Comparison of ENCODE assay signal across 8 mouse cellular contexts in genomic region chr6:146887958-146888659, GRCm38 (mm10). TPM values are rescaled to one million over a fixed set of nuclear protein-coding genes. Genes with fewer than 3 reads are reported as not detected.
DNase-seq lines count a peak whose midpoint lies in the region; ATAC-seq lines count a peak whose summit lies in the region.

Gene Ppfibp1, plus strand, starts transcription at chr6:146888487.

- H3K9me3 ChIP-seq in hindbrain, embryonic 10.5 days = no peaks in the 10 kb centered on the region
- no peaks in the 10 kb centered on the region for H3K9me3 ChIP-seq in lung, embryonic 16.5 days (ENCODE audit: control insufficient read depth, low read length)

- peak within 1 kb of the TSS; percentile 82 for H3K4me3 ChIP-seq in hindbrain, embryonic 10.5 days
- peak within 1 kb of the TSS; percentile 87 for H3K4me3 ChIP-seq in lung, embryonic 16.5 days (ENCODE audit: low read length)

- H3K4me2 ChIP-seq in lung, embryonic 16.5 days (ENCODE audit: low read depth, low read length) = peak within 1 kb of the TSS; percentile 87

- peak within 1 kb of the TSS; percentile 93 for H3K27ac ChIP-seq in hindbrain, embryonic 10.5 days
- peak within 1 kb of the TSS; percentile 83 for H3K27ac ChIP-seq in lung, embryonic 16.5 days (ENCODE audit: low read length)

- peaks cover 70% of the 10 kb centered on the region for H3K4me1 ChIP-seq in hindbrain, embryonic 10.5 days (replicated peaks)
- peaks cover 22% of the 10 kb centered on the region for H3K4me1 ChIP-seq in lung, embryonic 16.5 days (replicated peaks; ENCODE audit: control insufficient read depth, insufficient read depth, low read length)

- H3K27me3 ChIP-seq in hindbrain, embryonic 10.5 days (ENCODE audit: insufficient read depth, poor library complexity, severe bottlenecking) = peaks cover 5% of the 10 kb centered on the region; the same call in 1 of the 2 replicates
- H3K27me3 ChIP-seq in lung, embryonic 16.5 days (ENCODE audit: control insufficient read depth, insufficient read depth, low read depth, low read length) = no peaks in the 10 kb centered on the region

- peak; percentile 98 for DNase-seq in NIH3T3 (ENCODE audit: low read depth)
- DNase-seq in cerebellum, adult 9-11 months = peak; percentile 86
- peak; percentile 69 to 94 for DNase-seq in frontal cortex, adult 2 months (ENCODE audit: extremely low spot score in 1 of 2, low spot score in 1 of 2)
- DNase-seq in hindbrain, embryonic 10.5 days (ENCODE audit: low spot score) = peak; percentile 91
- peak; percentile 92 for DNase-seq in layer of hippocampus, adult 9-11 months
- DNase-seq in ovary, adult 18-20 months (ENCODE audit: low spot score) = peak; percentile 93
- peak; percentile 90 for DNase-seq in thymus, postnatal 0 days (ENCODE audit: low spot score)

- H3K36me3 ChIP-seq in hindbrain, embryonic 10.5 days = no peaks in the 10 kb centered on the region
- no peaks in the 10 kb centered on the region for H3K36me3 ChIP-seq in lung, embryonic 16.5 days (ENCODE audit: control insufficient read depth, insufficient read depth, low read length)

- peak; percentile 97 for ATAC-seq in lung, embryonic 16.5 days (ENCODE audit: low read depth)

- under 1% methylated on average over 77 of the region's 80 CpGs for WGBS in hindbrain, embryonic 10.5 days
- whole genome bisulfite sequencing in lung, embryonic 16.5 days = under 1% methylated on average over 72 of the region's 80 CpGs

- peak within 1 kb of the TSS; percentile 97 for H3K9ac ChIP-seq in lung, embryonic 16.5 days (ENCODE audit: low read length)

RNA-seq across cellular contexts. Expression of gene Ppfibp1, which starts in this region (rescaled TPM):
- 51.1 and 60.2 TPM in 2 replicates for polyA plus RNA-seq in frontal cortex, adult 2 months (2012; rRNA removed)
- 26.8 and 34.0 TPM in 2 replicates for polyA plus RNA-seq in hindbrain, embryonic 10.5 days (2016; fragmentation: Nextera tagmentation; extraction: Ambion mirVana)
- 46.8 and 50.5 TPM in 2 replicates for polyA plus RNA-seq in lung, embryonic 16.5 days (2015; fragmentation: Nextera tagmentation; extraction: Ambion mirVana)
- 7.2 and 9.2 TPM in 2 replicates for polyA plus RNA-seq in thymus, postnatal 0 days (2015; fragmentation: Nextera tagmentation; extraction: Ambion mirVana)

Comparison
In these comparisons a context has a peak if more than half of its experiments do, and no peak if none do; other contexts are left out.
1. Peak in every context shown above with its lines: DNase-seq, ATAC-seq, H3K4me3 ChIP-seq and H3K27ac ChIP-seq.